Mouse (Mus musculus) hindbrain, postnatal 0 days (tissue): ENCODE results near the gene Abi3. TPM values are rescaled to one million over a fixed set of nuclear protein-coding genes. Genes with fewer than 3 reads are reported as not detected.
"Not testable (repeated sequence)": the region's sequence is repeated elsewhere in the genome, so short reads cannot be mapped to it uniquely, and the experiment has no call there.

Experiments used
- ATAC-seq: fragments of 200-750 bp; cut with Nextera tagmentation; 2 replicates; pipeline ENCODE4 v1.8.0; 2017; ENCODE audit warnings: mild to moderate bottlenecking, moderate TSS enrichment, moderate library complexity
- DNase-seq: peaks from one replicate; pipeline ENCODE4 v3.0.0-alpha.2; 2015; ENCODE audit warnings: low spot score
- H3K27ac ChIP-seq: fragments of 300-500 bp; sonication (generic); 2 replicates; pipeline ENCODE4 v1.5.1; 2014; ENCODE audit warnings: mild to moderate bottlenecking
- H3K27me3 ChIP-seq: fragments of 300-500 bp; sonication (generic); 2 replicates; pipeline ENCODE4 v1.6.1; 2014; ENCODE audit warnings: low read length, mixed read lengths; ENCODE audit not compliant: insufficient read depth
- H3K36me3 ChIP-seq: fragments of 300-500 bp; sonication (generic); 2 replicates; pipeline ENCODE4 v1.6.1; 2014; ENCODE audit warnings: low read length, mixed read lengths; ENCODE audit not compliant: insufficient read depth
- H3K4me1 ChIP-seq: fragments of 300-500 bp; sonication (generic); 2 replicates; pipeline ENCODE4 v1.6.1; 2014; ENCODE audit warnings: antibody characterized with exemption, low read length, mixed read lengths; ENCODE audit not compliant: insufficient read depth
- H3K4me2 ChIP-seq: fragments of 300-500 bp; sonication (generic); 2 replicates; pipeline ENCODE4 v1.6.1; 2014; ENCODE audit warnings: low read depth, mild to moderate bottlenecking, low read length, moderate library complexity, mixed read lengths
- H3K4me3 ChIP-seq: fragments of 300-500 bp; sonication (generic); 2 replicates; pipeline ENCODE4 v1.5.1; 2014; ENCODE audit warnings: low read length
- H3K9ac ChIP-seq: fragments of 300-500 bp; sonication (generic); replicated peaks from 2 replicates; pipeline ENCODE4 v1.6.1; 2014; ENCODE audit warnings: mild to moderate bottlenecking, low read length, moderate library complexity, mixed read lengths
- H3K9me3 ChIP-seq: fragments of 300-500 bp; sonication (generic); 2 replicates; pipeline ENCODE4 v1.6.1; 2016; ENCODE audit warnings: low read length, mixed read lengths
- CTCF ChIP-seq: IDR thresholded peaks from 2 replicates; pipeline ENCODE4 v1.5.1; 2016; ENCODE audit warnings: antibody characterized with exemption, control low read depth, low read depth
- WGBS: fragments of 180-500 bp; shearing (Covaris S2); extraction: QIAGEN DNeasy Blood & Tissue Kit; methylation state at CpG from one replicate; pipeline ENCODE4 v1.1.7; 2014; 5-methylcytosine and 5-hydroxymethylcytosine counted together
- polyA plus RNA-seq: library from polyadenylated mRNA; unstranded; fragments of >200 nt; fragmentation: Nextera tagmentation; extraction: Ambion mirVana; gene quantifications from 2 replicates; pipeline ENCODE4 v1.2.1, GENCODE M21; 2015
- total RNA-seq: library from RNA; depleted of rRNA; stranded (reverse); fragments of >200 nt; gene quantifications from 2 replicates; pipeline ENCODE4 v1.2.3, GENCODE M21; 2014; rRNA removed

Abi3 gene
- 1.9 and 3.2 TPM in 2 replicates for total RNA-seq
- polyA plus RNA-seq = 1.6 and 3.1 TPM in 2 replicates

GRCm38 (mm10) chr11:95842074-95842681, at the start of gene Abi3:
Gene Abi3 (minus strand): TSS chr11:95842476.
- TF ChIP-seq CTCF = no peak
- no peak within 1 kb of the TSS for H3K4me3 ChIP-seq
- no peak for ATAC-seq
- H3K27ac ChIP-seq = no peak within 1 kb of the TSS
- H3K9me3 ChIP-seq = no peaks in the 10 kb centered on the region
- H3K9ac ChIP-seq = no peak within 1 kb of the TSS
- no peaks in the 10 kb centered on the region for H3K4me1 ChIP-seq
- no peaks in the 10 kb centered on the region for H3K27me3 ChIP-seq
- WGBS = 16% methylated on average over 11 of the region's 11 CpGs
- no peaks in the 10 kb centered on the region for H3K36me3 ChIP-seq
- H3K4me2 ChIP-seq = peak within 1 kb of the TSS; percentile 2; the same call in 1 of the 2 replicates
- DNase-seq = no peak

GRCm38 (mm10) chr11:95890462-95891051, 48.3 kb upstream of the Abi3 start:
- no peak for ATAC-seq
- H3K9ac ChIP-seq = no peak overlapping the region
- no peaks in the 10 kb centered on the region for H3K9me3 ChIP-seq
- H3K27me3 ChIP-seq = no peaks in the 10 kb centered on the region
- no peak overlapping the region for H3K27ac ChIP-seq
- WGBS = 77% methylated on average over 2 of the region's 2 CpGs
- DNase-seq = no peak
- peak; percentile 26; the same call in 1 of the 2 replicates for TF ChIP-seq CTCF
- no peaks in the 10 kb centered on the region for H3K36me3 ChIP-seq
- H3K4me2 ChIP-seq = no peak overlapping the region
- H3K4me3 ChIP-seq = no peak overlapping the region
- no peaks in the 10 kb centered on the region for H3K4me1 ChIP-seq

- not testable (repeated sequence) for H3K27ac ChIP-seq, H3K4me2 ChIP-seq, H3K9ac ChIP-seq, H3K4me3 ChIP-seq, H3K27me3 ChIP-seq, H3K36me3 ChIP-seq, H3K9me3 ChIP-seq, H3K4me1 ChIP-seq, ATAC-seq, DNase-seq
- 68% methylated on average over 2 of the region's 2 CpGs for WGBS
Observed at GRCm38 (mm10) chr11:95879861-95880260, 37.6 kb upstream of the Abi3 start.

- DNase-seq = peak; percentile 79
- Histone ChIP-seq H3K27me3 (no peaks in the 10 kb centered on the region), H3K9me3 (no peaks in the 10 kb centered on the region), H3K4me3 (no peak overlapping the region; the same call in 1 of the 2 replicates), H3K9ac (no peak overlapping the region), H3K4me1 (no peaks in the 10 kb centered on the region), H3K27ac (no peak overlapping the region), H3K4me2 (peak overlapping the region; percentile 41; the same call in 1 of the 2 replicates), H3K36me3 (no peaks in the 10 kb centered on the region)
- peak; percentile 89 for TF ChIP-seq CTCF
- 22% methylated on average over 7 of the region's 7 CpGs for WGBS
- peak; percentile 35; the same call in 1 of the 2 replicates for ATAC-seq
Observed at GRCm38 (mm10) chr11:95876296-95876695, 34.0 kb upstream of the Abi3 start.

GRCm38 (mm10) chr11:95875804-95876203, 33.5 kb upstream of the Abi3 start:
- Histone ChIP-seq H3K27me3 (no peaks in the 10 kb centered on the region), H3K9ac (no peak overlapping the region), H3K36me3 (no peaks in the 10 kb centered on the region), H3K4me1 (no peaks in the 10 kb centered on the region), H3K27ac (no peak overlapping the region), H3K4me2 (peak overlapping the region; percentile 41; the same call in 1 of the 2 replicates), H3K9me3 (no peaks in the 10 kb centered on the region), H3K4me3 (no peak overlapping the region; the same call in 1 of the 2 replicates)
- TF ChIP-seq CTCF = no peak
- 31% methylated on average over 9 of the region's 9 CpGs for WGBS
- peak; percentile 46 for DNase-seq
- peak; percentile 70 for ATAC-seq

- Histone ChIP-seq H3K4me1 (no peaks in the 10 kb centered on the region), H3K9me3 (no peaks in the 10 kb centered on the region), H3K27ac (no peak overlapping the region), H3K9ac (no peak overlapping the region), H3K4me3 (no peak overlapping the region), H3K27me3 (no peaks in the 10 kb centered on the region), H3K36me3 (no peaks in the 10 kb centered on the region), H3K4me2 (no peak overlapping the region)
- no peak for TF ChIP-seq CTCF
- DNase-seq = no peak
- ATAC-seq = no peak
- WGBS = 76% methylated on average over 6 of the region's 6 CpGs
Observed at GRCm38 (mm10) chr11:95869918-95870470, 27.7 kb upstream of the Abi3 start.

- Histone ChIP-seq H3K9ac (no peak overlapping the region), H3K27ac (no peak overlapping the region), H3K9me3 (no peaks in the 10 kb centered on the region), H3K36me3 (no peaks in the 10 kb centered on the region), H3K4me1 (no peaks in the 10 kb centered on the region), H3K4me3 (no peak overlapping the region), H3K4me2 (no peak overlapping the region), H3K27me3 (no peaks in the 10 kb centered on the region)
- TF ChIP-seq CTCF = no peak
- DNase-seq (no peak), ATAC-seq (no peak)
- WGBS = 78% methylated on average over 4 of the region's 4 CpGs
Observed at GRCm38 (mm10) chr11:95869442-95869841, 27.2 kb upstream of the Abi3 start.
